Mouse (Mus musculus): ENCODE results near the gene Plxnb1. TPM values are rescaled to one million over a fixed set of nuclear protein-coding genes. Genes with fewer than 3 reads are reported as not detected.

Gene Plxnb1
- total and polyA plus RNA-seq, 3 experiments, result under 0.01 TPM; not detected in 2

DNA sequence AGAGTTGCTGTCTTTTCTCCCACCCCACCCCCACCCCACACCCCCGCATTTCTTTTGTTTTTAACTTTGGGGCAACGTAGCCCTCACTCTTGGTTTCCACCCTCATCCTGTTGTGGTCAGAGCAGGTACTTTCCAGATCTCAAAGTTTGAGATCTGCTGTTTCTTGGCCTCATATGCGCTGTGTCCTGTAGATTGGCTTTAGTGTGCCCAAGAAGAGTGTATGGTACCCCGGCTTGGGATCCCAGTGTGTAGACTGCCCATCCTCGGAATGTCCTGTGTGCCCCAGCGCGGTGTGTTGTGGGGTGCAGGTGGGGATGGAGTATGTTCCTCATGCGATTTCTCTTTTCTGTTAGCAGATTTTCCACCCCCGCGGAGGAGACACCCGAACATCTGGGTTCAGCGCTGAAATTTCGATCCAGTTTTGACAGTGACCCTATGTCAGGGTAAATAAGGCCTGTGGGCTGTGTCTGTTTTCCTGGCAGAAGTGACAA, 44.1 kb upstream of the Plxnb1 start:
- dilution Hi-C loops (cut with MboI; ENCODE audit: extremely low pct_ligation_motif_present, extremely low pct_unique_long_range_greater_than_20kb, low sequenced_read_pairs) (no loop called here), in situ Hi-C loops (cut with MboI; ENCODE audit: low pct_ligation_motif_present, low pct_unique_long_range_greater_than_20kb, low sequenced_read_pairs) (no loop called here)
- Histone ChIP-seq H3K27ac (ENCODE audit: insufficient read depth, low read depth) (peak overlapping the region; percentile 93), H3K27me3 (replicated peaks) (no peaks in the 10 kb centered on the region), H3K4me2 (ENCODE audit: insufficient read depth, low read depth, poor library complexity, severe bottlenecking) (peak overlapping the region; percentile 88), H3K36me3 (replicated peaks in 1 of 2; ENCODE audit: control insufficient read depth in 1 of 2, insufficient read depth in 1 of 2, low read length in 1 of 2) (peaks cover 4 to 22% of the 10 kb centered on the region in 2 experiments), H3K4me3 (replicated peaks in 1 of 3; ENCODE audit: low read depth in 2 of 3, low read length in 2 of 3, poor library complexity in 1 of 3) (peak overlapping the region; percentile 67 to 91 (median 70)), H3K9me3 (replicated peaks; ENCODE audit: low read length) (no peaks in the 10 kb centered on the region), H3K79me2 (replicated peaks; ENCODE audit: control insufficient read depth, extremely low read depth, insufficient read depth, poor library complexity, severe bottlenecking) (peaks cover 57% of the 10 kb centered on the region), H3K9ac (ENCODE audit: insufficient read depth, low read depth) (peak overlapping the region; percentile 56), H3K4me1 (ENCODE audit: control insufficient read depth in 1 of 2, insufficient read depth in 2 of 2) (peaks cover 22 to 52% of the 10 kb centered on the region in 2 experiments)
- peak; percentile 75 for DNase-seq (ENCODE audit: extremely low read depth)
- no peak for TF ChIP-seq PAX5 (IDR thresholded peaks at IDR 0.05; ENCODE audit: low read length)
- peak; percentile 52 for TF ChIP-seq ETS1 (conservative IDR thresholded peaks at IDR 0.05; ENCODE audit: low read depth, low read length)
- TF ChIP-seq MAZ (IDR thresholded peaks at IDR 0.05; ENCODE audit: low read depth, low read length), result peak; percentile 68
- TF ChIP-seq POLR2A (IDR thresholded peaks at IDR 0.05; ENCODE audit: low read depth, low read length), result peak; percentile 38; the same call in 1 of the 2 replicates
- peak; percentile 47; the same call in 1 of the 2 replicates for TF ChIP-seq SIN3A (IDR thresholded peaks at IDR 0.05; ENCODE audit: low read length)
- 0 out of 2 replicates have a peak, but pooled peaks have one; percentile 3 for TF ChIP-seq BHLHE40 (IDR thresholded peaks at IDR 0.05; ENCODE audit: low read depth, low read length)
- TF ChIP-seq MAFK (IDR thresholded peaks at IDR 0.05; ENCODE audit: insufficient replicate concordance, low read length), result no peak

DNA sequence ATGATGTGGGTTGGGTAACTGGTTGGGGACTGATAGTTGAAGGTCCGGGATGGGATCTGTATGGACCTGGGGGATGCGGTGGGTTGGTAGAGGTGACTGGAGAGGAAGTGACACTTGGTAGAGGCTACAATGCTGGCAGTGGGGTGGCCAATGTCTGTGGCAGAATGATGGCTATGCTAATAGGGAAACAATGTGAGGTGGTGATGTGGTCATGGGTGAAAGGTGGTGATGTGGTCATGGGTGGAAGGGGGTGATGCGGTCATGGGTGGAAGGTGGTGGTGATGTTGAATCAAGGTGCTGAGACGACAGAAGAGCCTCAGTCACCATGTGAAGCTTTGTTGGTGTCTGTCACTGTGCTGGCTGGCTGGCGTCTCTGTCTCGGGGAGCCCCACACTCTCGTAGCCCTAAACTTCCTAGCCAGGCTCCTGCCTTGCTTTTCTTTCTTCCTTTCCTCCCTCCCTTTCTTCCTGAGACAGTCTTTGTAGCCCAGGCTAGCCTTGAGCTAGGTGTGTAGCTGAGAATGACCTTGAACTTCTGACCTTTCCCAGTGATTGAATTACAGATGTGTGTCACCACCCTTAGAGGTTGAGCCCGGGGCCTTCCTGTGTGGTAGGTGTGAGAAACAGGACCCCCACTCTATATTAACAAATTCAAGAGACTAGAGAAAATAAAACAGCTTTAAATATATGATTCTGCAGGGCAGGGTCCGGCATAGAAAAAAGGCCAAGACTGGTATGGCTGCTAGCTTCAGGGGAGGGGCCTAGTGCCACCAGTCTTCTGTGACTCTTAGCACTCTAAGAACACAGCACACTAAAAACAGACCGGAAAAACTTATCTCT, 43.3 kb upstream of the Plxnb1 start:
- Histone ChIP-seq H3K27me3 (replicated peaks) (no peaks in the 10 kb centered on the region), H3K4me2 (ENCODE audit: insufficient read depth, low read depth, poor library complexity, severe bottlenecking) (peak overlapping the region; percentile 88), H3K4me1 (ENCODE audit: control insufficient read depth in 1 of 2, insufficient read depth in 2 of 2) (peaks cover 27 to 57% of the 10 kb centered on the region in 2 experiments), H3K36me3 (replicated peaks in 1 of 2; ENCODE audit: control insufficient read depth in 1 of 2, insufficient read depth in 1 of 2, low read length in 1 of 2) (peaks cover 12 to 27% of the 10 kb centered on the region in 2 experiments), H3K4me3 (replicated peaks in 1 of 3; ENCODE audit: low read depth in 2 of 3, low read length in 2 of 3, poor library complexity in 1 of 3) (peak overlapping the region; percentile 67 to 91 (median 70)), H3K9me3 (replicated peaks; ENCODE audit: low read length) (no peaks in the 10 kb centered on the region), H3K9ac (ENCODE audit: insufficient read depth, low read depth) (peak overlapping the region; percentile 56), H3K79me2 (replicated peaks; ENCODE audit: control insufficient read depth, extremely low read depth, insufficient read depth, poor library complexity, severe bottlenecking) (peaks cover 64% of the 10 kb centered on the region), H3K27ac (ENCODE audit: insufficient read depth, low read depth) (peak overlapping the region; percentile 93)
- DNase-seq (ENCODE audit: extremely low read depth), result peak; percentile 74
- dilution Hi-C loops (cut with MboI; ENCODE audit: extremely low pct_ligation_motif_present, extremely low pct_unique_long_range_greater_than_20kb, low sequenced_read_pairs), result no loop called here
- in situ Hi-C loops (cut with MboI; ENCODE audit: low pct_ligation_motif_present, low pct_unique_long_range_greater_than_20kb, low sequenced_read_pairs), result no loop called here
- TF ChIP-seq NELFE (IDR thresholded peaks at IDR 0.05; ENCODE audit: low read depth, low read length) (peak; percentile 30; the same call in 1 of the 2 replicates), BHLHE40 (IDR thresholded peaks at IDR 0.05; ENCODE audit: low read depth, low read length) (peak; percentile 31), POLR2A (IDR thresholded peaks at IDR 0.05; ENCODE audit: low read depth, low read length) (no peak), HCFC1 (IDR thresholded peaks at IDR 0.05; ENCODE audit: low read depth, low read length) (no peak; the same call in 1 of the 2 replicates), MYC (IDR thresholded peaks at IDR 0.05; ENCODE audit: low read depth, low read length) (0 out of 2 replicates have a peak, but pooled peaks have one; percentile 13), GABPA (IDR thresholded peaks at IDR 0.05; ENCODE audit: insufficient replicate concordance, low read depth, low read length) (no peak), CTCF (conservative IDR thresholded peaks at IDR 0.05 in 1 of 2, IDR thresholded peaks at IDR 0.05 in 1 of 2; ENCODE audit: low read depth in 2 of 2, low read length in 2 of 2) (no peak), CHD1 (IDR thresholded peaks at IDR 0.05; ENCODE audit: low read depth, low read length) (no peak; the same call in 1 of the 2 replicates), ZKSCAN1 (IDR thresholded peaks at IDR 0.05; ENCODE audit: borderline replicate concordance, low read depth, low read length) (no peak), MAX (IDR thresholded peaks at IDR 0.05; ENCODE audit: low read length) (no peak), ETS1 (conservative IDR thresholded peaks at IDR 0.05; ENCODE audit: low read depth, low read length) (peak; percentile 37; the same call in 1 of the 2 replicates), E2F4 (IDR thresholded peaks at IDR 0.05; ENCODE audit: insufficient replicate concordance, low read depth, low read length) (no peak), SIN3A (IDR thresholded peaks at IDR 0.05; ENCODE audit: low read length) (no peak), POLR2AphosphoS2 (IDR thresholded peaks at IDR 0.05; ENCODE audit: low read depth, low read length) (no peak), ZC3H11A (IDR thresholded peaks at IDR 0.05; ENCODE audit: low read depth, low read length) (no peak), SMC3 (IDR thresholded peaks at IDR 0.05; ENCODE audit: low read depth, low read length) (no peak), CHD2 (IDR thresholded peaks at IDR 0.05; ENCODE audit: low read length) (0 out of 2 replicates have a peak, but pooled peaks have one; percentile 14), NRF1 (IDR thresholded peaks at IDR 0.05; ENCODE audit: low read depth, low read length) (no peak), RAD21 (IDR thresholded peaks at IDR 0.05; ENCODE audit: low read depth, low read length) (no peak), UBTF (IDR thresholded peaks at IDR 0.05; ENCODE audit: low read depth, low read length) (no peak), RCOR1 (conservative IDR thresholded peaks at IDR 0.05; ENCODE audit: low read depth, low read length) (peak; percentile 46; the same call in 1 of the 2 replicates), ZNF384 (IDR thresholded peaks at IDR 0.05; ENCODE audit: low read depth, low read length) (no peak), JUN (IDR thresholded peaks at IDR 0.05; ENCODE audit: insufficient read depth, low read depth, low read length) (no peak; the same call in 1 of the 2 replicates), EP300 (IDR thresholded peaks at IDR 0.05; ENCODE audit: low read length) (peak; percentile 17; the same call in 1 of the 2 replicates), ELF1 (IDR thresholded peaks at IDR 0.05; ENCODE audit: low read depth, low read length) (no peak; the same call in 1 of the 2 replicates), USF2 (conservative IDR thresholded peaks at IDR 0.05; ENCODE audit: low read depth, low read length) (no peak)

Measured in CH12.LX (cell line).